Mouse (Mus musculus): ENCODE measurements around the gene Olfr1564. TPM values are rescaled to one million over a fixed set of nuclear protein-coding genes. Genes with fewer than 3 reads are reported as not detected.
"Not testable (repeated sequence)": the region's sequence is repeated elsewhere in the genome, so short reads cannot be mapped to it uniquely, and the experiment has no call there.

Olfr1564 gene
- under 1 TPM; 0.30 to 0.40 TPM for total RNA-seq (2021)

DNA sequence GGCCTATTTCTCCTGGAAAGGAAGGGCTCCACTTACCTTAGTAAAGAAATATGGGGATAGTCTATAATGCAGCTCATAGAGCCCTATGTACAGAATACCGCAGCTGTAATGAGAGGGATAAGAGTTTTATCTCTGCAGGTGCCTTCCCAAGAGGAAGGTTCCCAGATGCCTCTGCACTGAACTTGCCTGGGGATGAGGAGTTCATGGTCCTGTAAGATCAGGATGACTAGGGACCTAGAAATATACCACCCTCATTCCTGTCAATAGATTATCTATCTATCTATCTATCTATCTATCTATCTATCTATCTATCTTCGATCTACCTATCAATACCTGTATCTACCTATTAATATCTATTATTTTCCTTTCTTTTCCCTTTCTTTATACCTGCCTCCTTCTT lies at the start of gene Olfr1564:
TSS of gene Olfr1564 (minus strand) at position 101 of the 400 bp plus-strand sequence.
- no peak for DNase-seq
- intact Hi-C loops (cut with DNase I) = no loop called here

DNA sequence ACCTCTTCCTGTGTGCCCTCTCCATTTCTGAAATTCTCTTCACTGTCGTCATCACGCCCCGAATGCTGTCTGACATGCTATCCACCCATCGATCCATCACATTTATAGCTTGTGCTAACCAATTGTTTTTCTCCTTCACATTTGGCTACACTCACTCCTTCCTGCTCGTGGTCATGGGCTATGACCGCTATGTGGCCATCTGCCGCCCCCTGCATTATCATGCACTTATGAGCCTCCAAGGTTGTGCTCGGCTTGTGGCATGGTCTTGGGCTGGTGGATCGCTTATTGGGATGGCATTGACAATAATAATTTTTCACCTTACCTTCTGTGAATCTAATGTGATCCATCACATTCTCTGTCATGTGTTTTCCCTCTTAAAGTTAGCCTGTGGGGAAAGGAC lies 47.4 kb upstream of the Olfr1564 start:
- intact Hi-C loops (cut with DNase I) = no loop called here
- no peak for DNase-seq

DNA sequence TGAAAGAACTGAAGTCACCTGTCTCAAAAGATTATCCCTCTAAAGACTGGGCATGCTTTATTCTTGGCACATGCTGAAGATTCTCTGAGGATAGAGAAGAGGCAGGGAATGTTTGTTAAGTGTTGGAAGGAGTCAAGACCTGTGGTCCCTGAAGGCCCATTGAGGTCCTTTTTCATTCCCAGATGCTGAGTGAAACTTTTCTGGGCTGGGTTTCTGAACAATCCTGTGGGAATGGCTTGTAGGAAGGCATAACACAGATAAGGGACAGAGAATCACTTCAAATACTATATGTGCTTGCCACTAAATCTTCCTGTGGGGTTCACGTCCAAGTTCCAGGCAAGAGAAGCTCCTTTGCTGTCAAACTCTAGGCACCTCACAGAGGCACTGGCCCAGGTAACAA lies 42.9 kb upstream of the Olfr1564 start, which contains the start of gene Olfr63:
TSS of gene Olfr63 (plus strand) at position 301 of the 400 bp plus-strand sequence.
- intact Hi-C loops (cut with DNase I) = no loop called here
- DNase-seq = no peak

DNA sequence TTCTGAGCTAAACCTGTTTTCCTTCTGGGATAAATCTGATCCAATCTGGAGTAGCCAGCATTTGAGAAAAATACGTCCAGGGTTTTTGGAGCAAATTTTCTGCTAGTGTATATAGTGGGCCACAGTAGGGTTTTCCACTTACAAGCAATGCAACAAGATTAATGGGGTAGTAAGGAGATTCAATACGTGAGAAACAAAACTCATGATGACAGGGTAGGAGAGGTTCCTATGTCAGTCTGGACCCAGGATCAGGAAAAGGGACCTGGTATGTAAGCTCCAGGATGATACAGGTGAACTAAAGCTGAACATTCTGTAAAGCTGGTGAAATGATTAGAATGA lies 33.8 kb upstream of the Olfr1564 start:
- DNase-seq; intact Hi-C loops (cut with DNase I): not testable (repeated sequence)

DNA sequence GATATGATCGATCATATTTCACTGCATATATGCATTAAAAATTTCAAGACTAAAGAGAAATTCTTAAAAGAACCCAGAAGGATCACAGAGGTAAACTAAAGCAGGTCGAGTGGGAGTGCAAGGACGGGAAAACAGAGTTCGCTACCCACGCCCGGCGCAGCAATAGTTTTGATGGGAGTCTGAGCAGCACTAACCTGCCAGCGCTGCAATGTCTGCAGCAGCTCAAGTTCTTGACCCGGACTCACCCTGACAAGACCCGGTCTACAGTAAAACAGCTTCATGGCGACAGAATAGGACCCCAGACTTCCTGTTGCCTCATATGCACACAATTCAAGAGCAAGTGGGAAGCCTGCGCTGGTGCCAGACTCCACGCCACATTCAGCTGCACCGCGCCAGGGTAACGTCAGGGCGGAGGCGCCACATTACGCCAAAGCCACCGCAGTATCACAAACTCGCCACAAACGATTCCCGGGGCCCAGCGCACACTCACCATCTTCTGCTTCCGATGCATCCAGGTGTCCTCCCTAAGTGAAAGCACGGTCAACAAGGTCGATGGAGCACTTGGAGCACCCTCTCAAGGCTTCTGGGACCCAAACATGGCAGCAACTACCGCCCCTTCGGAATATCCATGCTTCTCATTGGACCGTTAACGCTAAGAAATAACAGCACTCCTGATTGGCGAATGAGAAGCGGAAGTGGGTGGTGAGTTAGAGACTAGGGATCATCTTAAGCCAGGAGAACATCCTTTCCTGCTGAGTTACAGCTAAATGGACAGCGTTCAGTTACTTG lies 33.2 kb upstream of the Olfr1564 start, which contains the start of gene Zfp955a:
TSS of gene Zfp955a (minus strand) at position 616 of the 789 bp plus-strand sequence.
- DNase-seq; intact Hi-C loops (cut with DNase I): not testable (repeated sequence)

DNA sequence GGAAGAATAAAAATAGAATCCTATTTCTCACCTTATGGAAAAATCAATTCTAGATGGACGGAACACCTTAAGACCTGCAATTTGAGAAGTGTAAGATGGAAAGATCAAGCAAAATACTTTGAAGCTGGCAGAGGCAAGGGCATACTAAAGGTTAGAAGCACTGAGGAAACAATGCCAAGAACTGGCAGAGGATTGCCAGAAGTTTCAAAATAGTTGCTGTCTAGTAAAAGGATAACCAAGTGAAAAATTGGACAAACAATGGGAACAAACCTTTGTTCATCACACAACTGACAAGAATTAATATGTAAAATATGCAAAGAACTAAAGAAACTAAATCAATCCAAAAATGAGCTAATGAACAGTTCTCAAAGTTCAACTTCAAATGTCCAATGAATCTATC lies 15.2 kb upstream of the Olfr1564 start:
- DNase-seq; intact Hi-C loops (cut with DNase I): not testable (repeated sequence)

DNA sequence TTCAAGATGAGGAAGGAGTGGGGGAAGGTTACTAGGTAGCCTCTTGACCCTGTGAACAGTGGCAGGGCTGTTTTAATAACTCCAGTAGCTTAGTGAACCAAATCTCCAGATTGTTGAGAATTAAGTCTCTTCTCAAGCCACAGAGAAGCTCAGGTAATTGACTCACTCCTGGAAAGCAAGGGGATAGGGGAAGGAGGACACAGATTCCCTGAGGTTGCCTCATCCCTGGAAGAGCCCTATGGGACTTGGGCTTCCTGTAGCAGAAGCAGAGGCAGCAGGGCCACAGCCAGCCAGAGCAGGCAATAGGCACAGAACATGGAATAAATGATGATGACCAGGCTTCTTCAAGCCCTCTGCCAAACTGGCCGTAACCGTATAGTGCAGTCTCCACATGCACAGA lies 30.5 kb downstream of the Olfr1564 start, which contains the start of gene Olfr239:
TSS of gene Olfr239 (plus strand) at position 301 of the 400 bp plus-strand sequence.
- DNase-seq; intact Hi-C loops (cut with DNase I): not testable (repeated sequence)

DNA sequence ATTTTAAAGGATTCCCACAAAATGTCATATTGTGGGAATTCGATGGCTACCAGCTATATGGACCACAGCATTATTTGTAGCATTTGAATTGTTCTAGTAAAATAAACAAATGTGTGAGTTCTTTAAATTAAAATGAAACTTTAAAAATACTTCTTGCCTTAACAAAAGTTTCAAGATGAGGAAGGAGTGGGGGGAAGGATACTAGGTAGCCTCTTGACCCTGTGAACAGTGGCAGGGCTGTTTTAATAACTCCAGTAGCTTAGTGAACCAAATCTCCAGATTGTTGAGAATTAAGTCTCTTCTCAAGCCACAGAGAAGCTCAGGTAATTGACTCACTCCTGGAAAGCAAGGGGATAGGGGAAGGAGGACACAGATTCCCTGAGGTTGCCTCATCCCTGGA lies 53.3 kb downstream of the Olfr1564 start, which contains the start of gene Olfr55:
TSS of gene Olfr55 (plus strand) at position 301 of the 400 bp plus-strand sequence.
- intact Hi-C loops (cut with DNase I); DNase-seq: not testable (repeated sequence)

Other genes starting within 250 kb of the Olfr1564 start
- gene Zfp952, start 228.6 kb downstream of the Olfr1564 start, total RNA-seq (2021) = 10 to 100 TPM; 17.1 to 19.2 TPM
- 10 to 100 TPM; 24.5 to 25.6 TPM for gene Zfp763, start 188.3 kb downstream of the Olfr1564 start, total RNA-seq (2021)
- gene 4921501E09Rik, start 153.6 kb downstream of the Olfr1564 start, total RNA-seq (2021) = not detected
- 10 to 100 TPM; 28.2 to 32.1 TPM for gene Zfp563, start 132.4 kb downstream of the Olfr1564 start, total RNA-seq (2021)
- gene Morc2b, start 82.0 kb downstream of the Olfr1564 start, total RNA-seq (2021) = under 1 TPM; 0.38 to 0.91 TPM
- not detected for gene Olfr55, start 53.2 kb downstream of the Olfr1564 start, total RNA-seq (2021)
- not detected for gene Olfr239, start 30.4 kb downstream of the Olfr1564 start, total RNA-seq (2021)
- 10 to 100 TPM; 16.9 to 17.5 TPM for gene Zfp955a, start 33.5 kb upstream of the Olfr1564 start, total RNA-seq (2021)
- gene Olfr63, start 43.0 kb upstream of the Olfr1564 start, total RNA-seq (2021) = under 1 TPM in 1 of 2 experiments, not detected in 1; 0.06 TPM
- gene Zfp955b, start 67.9 kb upstream of the Olfr1564 start, total RNA-seq (2021) = 10 to 100 TPM; 26.3 to 35.5 TPM
- gene Zfp81, start 137.2 kb upstream of the Olfr1564 start, total RNA-seq (2021) = 10 to 100 TPM; 35.2 to 41.8 TPM
- gene Zfp101, start 173.0 kb upstream of the Olfr1564 start, total RNA-seq (2021) = 10 to 100 TPM; 13.7 to 14.9 TPM
- gene Actl9, start 211.2 kb upstream of the Olfr1564 start, total RNA-seq (2021) = not detected

Data from left cerebral cortex, postnatal 4 days (tissue).